Mouse (Mus musculus) limb, embryonic 14.5 days (tissue): ENCODE data around the gene Traf3. TPM values are rescaled to one million over a fixed set of nuclear protein-coding genes. Genes with fewer than 3 reads are reported as not detected.

ENCODE experiments used
- ATAC-seq: fragments of 200-750 bp; cut with Nextera tagmentation; 2 replicates; pipeline ENCODE4 v1.8.0; 2017; ENCODE audit warnings: low read depth, moderate number of reproducible peaks, moderate TSS enrichment; ENCODE audit not compliant: low FRiP score
- DNase-seq: peaks from one replicate; pipeline ENCODE4 v3.0.0-alpha.2; 2015; ENCODE audit warnings: low spot score
- H3K27ac ChIP-seq: fragments of 300-500 bp; sonication (generic); replicated peaks from 2 replicates; pipeline ENCODE4 v1.5.1; 2014; ENCODE audit warnings: low read depth, mild to moderate bottlenecking, low read length, moderate library complexity, mixed read lengths
- H3K27me3 ChIP-seq: fragments of 300-500 bp; sonication (generic); 2 replicates; pipeline ENCODE4 v1.6.1; 2014; ENCODE audit warnings: low read length, mixed read lengths; ENCODE audit not compliant: control insufficient read depth, insufficient read depth
- H3K36me3 ChIP-seq: fragments of 300-500 bp; sonication (generic); 2 replicates; pipeline ENCODE4 v1.6.1; 2014; ENCODE audit warnings: mild to moderate bottlenecking, low read length, moderate library complexity, mixed read lengths; ENCODE audit not compliant: control insufficient read depth, insufficient read depth
- H3K4me1 ChIP-seq: fragments of 300-500 bp; sonication (generic); 2 replicates; pipeline ENCODE4 v1.6.1; 2014; ENCODE audit warnings: antibody characterized with exemption, low read length, mixed read lengths; ENCODE audit not compliant: control insufficient read depth, insufficient read depth
- H3K4me2 ChIP-seq: fragments of 300-500 bp; sonication (generic); replicated peaks from 2 replicates; pipeline ENCODE4 v1.6.1; 2014; ENCODE audit warnings: low read depth, mild to moderate bottlenecking, low read length, moderate library complexity; ENCODE audit not compliant: severe bottlenecking
- H3K4me3 ChIP-seq: fragments of 300-500 bp; sonication (generic); replicated peaks from 2 replicates; pipeline ENCODE4 v1.5.1; 2014; ENCODE audit warnings: low read length
- H3K9ac ChIP-seq: fragments of 300-500 bp; sonication (generic); 2 replicates; pipeline ENCODE4 v1.6.1; 2014; ENCODE audit warnings: mild to moderate bottlenecking, low read depth, low read length, moderate library complexity; ENCODE audit not compliant: severe bottlenecking
- H3K9me3 ChIP-seq: fragments of 300-500 bp; sonication (generic); 2 replicates; pipeline ENCODE4 v1.6.1; 2016; ENCODE audit warnings: low read length; ENCODE audit not compliant: control insufficient read depth
- POLR2A ChIP-seq: fragments of 200-500 bp; IDR thresholded peaks from 2 replicates; pipeline ENCODE4 v1.8.0; 2012; ENCODE audit warnings: inconsistent platforms, mild to moderate bottlenecking, moderate library complexity, borderline replicate concordance; ENCODE audit not compliant: insufficient read depth, insufficient read length; ENCODE audit errors: extremely low read depth
- WGBS: fragments of 180-500 bp; shearing (Covaris S2); extraction: QIAGEN DNeasy Blood & Tissue Kit; methylation state at CpG from one replicate; pipeline ENCODE4 v1.1.7; 2014; 5-methylcytosine and 5-hydroxymethylcytosine counted together
- polyA plus RNA-seq, 2 experiments: library from polyadenylated mRNA; depleted of rRNA in 1 of 2; stranded (reverse) in 1 of 2; unstranded in 1 of 2; fragments of >200 nt; fragmentation: Nextera tagmentation in 1 of 2; extraction: Ambion mirVana in 1 of 2; gene quantifications; 2 replicates each; pipeline versions ENCODE4 v1.2.1 to v1.2.3; 2012 to 2014

The Traf3 gene
- polyA plus RNA-seq, 2 experiments = 12.8 to 20.2 TPM

GRCm38 (mm10) chr12:111190355-111190754 is 24.2 kb downstream of the Traf3 start:
- H3K27me3 ChIP-seq = no peaks in the 10 kb centered on the region
- peaks cover 8% of the 10 kb centered on the region for H3K4me1 ChIP-seq
- no peak overlapping the region for H3K4me2 ChIP-seq
- ATAC-seq (no peak), DNase-seq (no peak)
- H3K9ac ChIP-seq = no peak overlapping the region
- H3K36me3 ChIP-seq = no peaks in the 10 kb centered on the region
- 72% methylated on average over 5 of the region's 5 CpGs for WGBS
- H3K4me3 ChIP-seq = no peak overlapping the region
- TF ChIP-seq POLR2A = no peak
- H3K27ac ChIP-seq = no peak overlapping the region
- H3K9me3 ChIP-seq = no peaks in the 10 kb centered on the region

- Histone ChIP-seq H3K27ac (no peak overlapping the region), H3K4me1 (peaks cover 8% of the 10 kb centered on the region), H3K4me3 (no peak overlapping the region), H3K36me3 (no peaks in the 10 kb centered on the region), H3K9ac (no peak overlapping the region), H3K9me3 (no peaks in the 10 kb centered on the region), H3K4me2 (no peak overlapping the region), H3K27me3 (no peaks in the 10 kb centered on the region)
- ATAC-seq (no peak), DNase-seq (no peak)
- no peak for TF ChIP-seq POLR2A
- 66% methylated on average over 2 of the region's 2 CpGs for WGBS
Measured at GRCm38 (mm10) chr12:111190891-111191290, 24.7 kb downstream of the Traf3 start.

- H3K4me3 ChIP-seq = no peak overlapping the region
- H3K4me2 ChIP-seq = no peak overlapping the region
- peaks cover 8% of the 10 kb centered on the region for H3K4me1 ChIP-seq
- no peaks in the 10 kb centered on the region for H3K36me3 ChIP-seq
- no peak overlapping the region for H3K9ac ChIP-seq
- TF ChIP-seq POLR2A = no peak
- no peaks in the 10 kb centered on the region for H3K27me3 ChIP-seq
- DNase-seq (no peak), ATAC-seq (no peak)
- WGBS = 77% methylated on average over 6 of the region's 6 CpGs
- no peak overlapping the region; the same call in 1 of the 2 replicates for H3K27ac ChIP-seq
- no peaks in the 10 kb centered on the region for H3K9me3 ChIP-seq
Measured at GRCm38 (mm10) chr12:111192777-111193176, 26.6 kb downstream of the Traf3 start.

- WGBS = 73% methylated on average over 9 of the region's 9 CpGs
- peaks cover 8% of the 10 kb centered on the region for H3K4me1 ChIP-seq
- H3K4me3 ChIP-seq = no peak overlapping the region
- H3K9ac ChIP-seq = no peak overlapping the region
- ATAC-seq (no peak), DNase-seq (no peak)
- no peaks in the 10 kb centered on the region for H3K9me3 ChIP-seq
- H3K36me3 ChIP-seq = no peaks in the 10 kb centered on the region
- no peak overlapping the region for H3K4me2 ChIP-seq
- H3K27ac ChIP-seq = no peak overlapping the region; the same call in 1 of the 2 replicates
- no peaks in the 10 kb centered on the region for H3K27me3 ChIP-seq
- TF ChIP-seq POLR2A = no peak
Measured at GRCm38 (mm10) chr12:111193331-111193730, 27.2 kb downstream of the Traf3 start.

- no peaks in the 10 kb centered on the region for H3K27me3 ChIP-seq
- H3K36me3 ChIP-seq = no peaks in the 10 kb centered on the region
- ATAC-seq (no peak), DNase-seq (no peak)
- no peak overlapping the region for H3K27ac ChIP-seq
- 71% methylated on average over 4 of the region's 4 CpGs for WGBS
- no peak for TF ChIP-seq POLR2A
- H3K9ac ChIP-seq = no peak overlapping the region
- H3K4me2 ChIP-seq = no peak overlapping the region
- peaks cover 8% of the 10 kb centered on the region for H3K4me1 ChIP-seq
- H3K9me3 ChIP-seq = no peaks in the 10 kb centered on the region
- no peak overlapping the region for H3K4me3 ChIP-seq
Measured at GRCm38 (mm10) chr12:111196548-111196947, 30.4 kb downstream of the Traf3 start.

GRCm38 (mm10) chr12:111203076-111203475 is 36.9 kb downstream of the Traf3 start:
- peak; percentile 4 for DNase-seq
- no peak overlapping the region for H3K9ac ChIP-seq
- TF ChIP-seq POLR2A = no peak
- no peak overlapping the region for H3K4me3 ChIP-seq
- H3K36me3 ChIP-seq = no peaks in the 10 kb centered on the region
- no peaks in the 10 kb centered on the region for H3K4me1 ChIP-seq
- no peak overlapping the region for H3K4me2 ChIP-seq
- H3K27me3 ChIP-seq = no peaks in the 10 kb centered on the region
- ATAC-seq = no peak
- H3K27ac ChIP-seq = 0 out of 2 replicates have a peak overlapping the region, but pooled peaks have one; percentile 38
- WGBS = 65% methylated on average over 10 of the region's 10 CpGs
- no peaks in the 10 kb centered on the region for H3K9me3 ChIP-seq
